Comparison of ENCODE assay signal across 7 mouse cellular contexts in genomic region chr17:25833961-25834594, GRCm38 (mm10). TPM values are rescaled to one million over a fixed set of nuclear protein-coding genes. Genes with fewer than 3 reads are reported as not detected.
DNase-seq lines count a peak whose midpoint lies in the region; ATAC-seq and TF ChIP-seq lines count a peak whose summit lies in the region.

No protein-coding gene starts in this region.

- WGBS in heart, postnatal 0 days, result 6% methylated on average over 6 of the region's 6 CpGs
- 44% methylated on average over 6 of the region's 6 CpGs for WGBS in limb, embryonic 11.5 days
- 60% methylated on average over 6 of the region's 6 CpGs for WGBS in neural tube, embryonic 12.5 days

- H3K36me3 ChIP-seq in CH12.LX (replicated peaks in 1 of 2; ENCODE audit: control insufficient read depth in 1 of 2, insufficient read depth in 1 of 2, low read length in 1 of 2), result peaks cover 56 to 76% of the 10 kb centered on the region in 2 experiments
- H3K36me3 ChIP-seq in heart, postnatal 0 days (replicated peaks; ENCODE audit: control insufficient read depth, insufficient read depth, low read length), result peaks cover 29% of the 10 kb centered on the region
- H3K36me3 ChIP-seq in limb, embryonic 11.5 days (ENCODE audit: control insufficient read depth, insufficient read depth, low read length), result peaks cover 21% of the 10 kb centered on the region
- peaks cover 36% of the 10 kb centered on the region for H3K36me3 ChIP-seq in neural tube, embryonic 12.5 days

- TF ChIP-seq EP300 in CH12.LX (IDR thresholded peaks at IDR 0.05; ENCODE audit: low read length), result no peak
- TF ChIP-seq EP300 in heart, postnatal 0 days (IDR thresholded peaks at IDR 0.05; ENCODE audit: low read depth), result no peak

- peak overlapping the region; percentile 69 to 81 (median 71) for H3K4me3 ChIP-seq in CH12.LX (replicated peaks in 1 of 3; ENCODE audit: low read depth in 2 of 3, low read length in 2 of 3, poor library complexity in 1 of 3)
- peak overlapping the region; percentile 77 for H3K4me3 ChIP-seq in heart, postnatal 0 days (ENCODE audit: low read depth, low read length)
- peak overlapping the region; percentile 81 for H3K4me3 ChIP-seq in limb, embryonic 11.5 days (ENCODE audit: low read depth, low read length)
- peak overlapping the region; percentile 79 for H3K4me3 ChIP-seq in neural tube, embryonic 12.5 days

- intact Hi-C loops in left cerebral cortex, postnatal 25 days (cut with DNase I), result no loop called here

- peak overlapping the region; percentile 84; the same call in 1 of the 2 replicates for H3K9ac ChIP-seq in CH12.LX (ENCODE audit: insufficient read depth, low read depth)
- H3K9ac ChIP-seq in heart, postnatal 0 days (replicated peaks; ENCODE audit: low read depth, low read length), result peak overlapping the region; percentile 79
- H3K9ac ChIP-seq in limb, embryonic 11.5 days (ENCODE audit: low read length), result peak overlapping the region; percentile 68
- peak overlapping the region; percentile 92 for H3K9ac ChIP-seq in neural tube, embryonic 12.5 days

- dilution Hi-C loops in CH12.LX (cut with MboI; ENCODE audit: extremely low pct_ligation_motif_present, extremely low pct_unique_long_range_greater_than_20kb, low sequenced_read_pairs), result no loop called here

- peaks cover 14% of the 10 kb centered on the region for H3K79me2 ChIP-seq in CH12.LX (replicated peaks; ENCODE audit: control insufficient read depth, extremely low read depth, insufficient read depth, poor library complexity, severe bottlenecking)

- peak overlapping the region; percentile 33 for H3K4me2 ChIP-seq in CH12.LX (ENCODE audit: insufficient read depth, low read depth, poor library complexity, severe bottlenecking)
- H3K4me2 ChIP-seq in heart, postnatal 0 days (ENCODE audit: low read depth, low read length), result peak overlapping the region; percentile 95
- peak overlapping the region; percentile 89 for H3K4me2 ChIP-seq in limb, embryonic 11.5 days (ENCODE audit: low read depth, severe bottlenecking)
- peak overlapping the region; percentile 95 for H3K4me2 ChIP-seq in neural tube, embryonic 12.5 days (replicated peaks)

- no peak overlapping the region for H3K27ac ChIP-seq in CH12.LX (ENCODE audit: insufficient read depth, low read depth)
- peak overlapping the region; percentile 99 for H3K27ac ChIP-seq in heart, postnatal 0 days (ENCODE audit: low read depth)
- 0 out of 2 replicates have a peak overlapping the region, but pooled peaks have one; percentile 87 for H3K27ac ChIP-seq in limb, embryonic 11.5 days (replicated peaks; ENCODE audit: low read depth, low read length)
- peak overlapping the region; percentile 88 for H3K27ac ChIP-seq in neural tube, embryonic 12.5 days

- H3K4me1 ChIP-seq in CH12.LX (ENCODE audit: control insufficient read depth in 1 of 2, insufficient read depth in 2 of 2), result peaks cover 16 to 40% of the 10 kb centered on the region in 2 experiments
- peaks cover 51% of the 10 kb centered on the region for H3K4me1 ChIP-seq in heart, postnatal 0 days (ENCODE audit: control insufficient read depth, insufficient read depth)
- peaks cover 35% of the 10 kb centered on the region for H3K4me1 ChIP-seq in limb, embryonic 11.5 days (ENCODE audit: control insufficient read depth, insufficient read depth, low read length)
- peaks cover 82% of the 10 kb centered on the region for H3K4me1 ChIP-seq in neural tube, embryonic 12.5 days

- H3K9me3 ChIP-seq in CH12.LX (replicated peaks; ENCODE audit: low read length), result no peaks in the 10 kb centered on the region
- no peaks in the 10 kb centered on the region for H3K9me3 ChIP-seq in heart, postnatal 0 days (replicated peaks; ENCODE audit: control insufficient read depth, low read length)
- no peaks in the 10 kb centered on the region for H3K9me3 ChIP-seq in limb, embryonic 11.5 days (ENCODE audit: control insufficient read depth, low read length)
- no peaks in the 10 kb centered on the region for H3K9me3 ChIP-seq in neural tube, embryonic 12.5 days

- ATAC-seq in heart, postnatal 0 days (ENCODE audit: insufficient read depth, low read depth), result no peak
- ATAC-seq in limb, embryonic 11.5 days (ENCODE audit: insufficient number of reproducible peaks, low FRiP score, low TSS enrichment, low read depth), result no peak
- ATAC-seq in neural tube, embryonic 12.5 days (ENCODE audit: low FRiP score, low read depth), result no peak
- ATAC-seq in frontal cortex, adult (ENCODE audit: low TSS enrichment), result no peak

- DNase-seq in CH12.LX (ENCODE audit: extremely low read depth) (no peak), NIH3T3 (ENCODE audit: low read depth) (peak; percentile 42)
- DNase-seq in heart, postnatal 0 days (ENCODE audit: low spot score), result no peak
- no peak for DNase-seq in limb, embryonic 11.5 days (ENCODE audit: low spot score)
- no peak for DNase-seq in left cerebral cortex, postnatal 25 days (ENCODE audit: low spot score in 2 of 2)

- no peak for TF ChIP-seq POLR2A in CH12.LX (IDR thresholded peaks at IDR 0.05; ENCODE audit: low read depth, low read length)

- in situ Hi-C loops in CH12.LX (cut with MboI; ENCODE audit: low pct_ligation_motif_present, low pct_unique_long_range_greater_than_20kb, low sequenced_read_pairs), result no loop called here

- no peak for TF ChIP-seq RAD21 in CH12.LX (IDR thresholded peaks at IDR 0.05; ENCODE audit: low read depth, low read length)

- TF ChIP-seq CTCF in CH12.LX (conservative IDR thresholded peaks at IDR 0.05 in 1 of 2, IDR thresholded peaks at IDR 0.05 in 1 of 2; ENCODE audit: low read depth in 2 of 2, low read length in 2 of 2), result no peak
- TF ChIP-seq CTCF in heart, postnatal 0 days (IDR thresholded peaks at IDR 0.05; ENCODE audit: low read depth), result no peak

- no peaks in the 10 kb centered on the region for H3K27me3 ChIP-seq in CH12.LX (replicated peaks)
- H3K27me3 ChIP-seq in heart, postnatal 0 days (ENCODE audit: control insufficient read depth, insufficient read depth, low read length), result no peaks in the 10 kb centered on the region
- H3K27me3 ChIP-seq in limb, embryonic 11.5 days (ENCODE audit: control insufficient read depth, insufficient read depth, low read length), result no peaks in the 10 kb centered on the region
- no peaks in the 10 kb centered on the region for H3K27me3 ChIP-seq in neural tube, embryonic 12.5 days (replicated peaks)

TF ChIP-seq in CH12.LX, 34 proteins besides CTCF, POLR2A, EP300 and RAD21 (continues in another document):
- TF ChIP-seq BHLHE40 (IDR thresholded peaks at IDR 0.05; ENCODE audit: low read depth, low read length) (no peak), JUN (IDR thresholded peaks at IDR 0.05; ENCODE audit: insufficient read depth, low read depth, low read length) (no peak), HCFC1 (IDR thresholded peaks at IDR 0.05; ENCODE audit: low read depth, low read length) (no peak)

RNA-seq across cellular contexts. Expression of gene Stub1, which starts 0.9 kb away (rescaled TPM):
- 98.3 and 107 TPM in 2 replicates for total RNA-seq in CH12.LX (2012; rRNA removed)
- total RNA-seq in CH12.LX (2014; rRNA removed), result 60.4 and 62.9 TPM in 2 replicates
- polyA plus RNA-seq in CH12.LX (2012; ENCODE audit: insufficient read length, low read depth), result 84.8 and 87.1 TPM in 2 replicates
- total RNA-seq in heart, postnatal 0 days (2014; rRNA removed; ENCODE audit: low replicate concordance), result 115 and 154 TPM in 2 replicates
- polyA plus RNA-seq in heart, postnatal 0 days (2015; fragmentation: Nextera tagmentation; extraction: Ambion mirVana), result 212 and 219 TPM in 2 replicates
- 341 and 353 TPM in 2 replicates for polyA plus RNA-seq in limb, embryonic 11.5 days (2014; fragmentation: Nextera tagmentation; extraction: Ambion mirVana)
- polyA plus RNA-seq in neural tube, embryonic 12.5 days (2016; fragmentation: Nextera tagmentation; extraction: Ambion mirVana), result 293 and 301 TPM in 2 replicates
- total RNA-seq in left cerebral cortex, postnatal 25 days (2021), result 100 to 1,000 TPM; 171 to 173 TPM

RNA-seq across cellular contexts. Expression of gene Rhbdl1, which starts 3.0 kb away (rescaled TPM):
- total RNA-seq in CH12.LX (2012; rRNA removed), result 1.9 and 2.4 TPM in 2 replicates
- total RNA-seq in CH12.LX (2014; rRNA removed), result not detected in 2 replicates
- 2.8 and 4.6 TPM in 2 replicates for polyA plus RNA-seq in CH12.LX (2012; ENCODE audit: insufficient read length, low read depth)
- total RNA-seq in heart, postnatal 0 days (2014; rRNA removed; ENCODE audit: low replicate concordance), result 1.7 and 2.3 TPM in 2 replicates
- polyA plus RNA-seq in heart, postnatal 0 days (2015; fragmentation: Nextera tagmentation; extraction: Ambion mirVana), result 1.7 and 2.2 TPM in 2 replicates
- 1.2 TPM in 2 replicates for polyA plus RNA-seq in limb, embryonic 11.5 days (2014; fragmentation: Nextera tagmentation; extraction: Ambion mirVana)
- polyA plus RNA-seq in neural tube, embryonic 12.5 days (2016; fragmentation: Nextera tagmentation; extraction: Ambion mirVana), result 8.1 and 8.6 TPM in 2 replicates
- total RNA-seq in left cerebral cortex, postnatal 25 days (2021), result 10 to 100 TPM; 59.0 to 59.7 TPM

RNA-seq across cellular contexts. Expression of gene Jmjd8, which starts 5.4 kb away (rescaled TPM):
- total RNA-seq in CH12.LX (2012; rRNA removed), result 7.7 and 9.3 TPM in 2 replicates
- 4.8 and 6.1 TPM in 2 replicates for total RNA-seq in CH12.LX (2014; rRNA removed)
- 8.3 and 8.5 TPM in 2 replicates for polyA plus RNA-seq in CH12.LX (2012; ENCODE audit: insufficient read length, low read depth)
- 32.2 and 34.6 TPM in 2 replicates for total RNA-seq in heart, postnatal 0 days (2014; rRNA removed; ENCODE audit: low replicate concordance)
- 26.1 and 26.2 TPM in 2 replicates for polyA plus RNA-seq in heart, postnatal 0 days (2015; fragmentation: Nextera tagmentation; extraction: Ambion mirVana)
- polyA plus RNA-seq in limb, embryonic 11.5 days (2014; fragmentation: Nextera tagmentation; extraction: Ambion mirVana), result 45.5 and 55.0 TPM in 2 replicates
- 67.7 and 72.6 TPM in 2 replicates for polyA plus RNA-seq in neural tube, embryonic 12.5 days (2016; fragmentation: Nextera tagmentation; extraction: Ambion mirVana)
- 10 to 100 TPM; 55.9 to 57.6 TPM for total RNA-seq in left cerebral cortex, postnatal 25 days (2021)

RNA-seq across cellular contexts. Expression of gene Gm20683, which starts 7.5 kb away (rescaled TPM):
- 3.1 and 3.8 TPM in 2 replicates for total RNA-seq in CH12.LX (2012; rRNA removed)
- total RNA-seq in CH12.LX (2014; rRNA removed), result 0.96 and 1.3 TPM in 2 replicates
- 1.4 and 4.8 TPM in 2 replicates for polyA plus RNA-seq in CH12.LX (2012; ENCODE audit: insufficient read length, low read depth)
- total RNA-seq in heart, postnatal 0 days (2014; rRNA removed; ENCODE audit: low replicate concordance), result 3.8 TPM in 1 of 2 replicates, not detected in the other
- polyA plus RNA-seq in heart, postnatal 0 days (2015; fragmentation: Nextera tagmentation; extraction: Ambion mirVana), result 1.5 and 1.8 TPM in 2 replicates
- 0.77 and 0.95 TPM in 2 replicates for polyA plus RNA-seq in limb, embryonic 11.5 days (2014; fragmentation: Nextera tagmentation; extraction: Ambion mirVana)
- 3.9 and 4.8 TPM in 2 replicates for polyA plus RNA-seq in neural tube, embryonic 12.5 days (2016; fragmentation: Nextera tagmentation; extraction: Ambion mirVana)
- total RNA-seq in left cerebral cortex, postnatal 25 days (2021), result 10 to 100 TPM; 23.0 to 25.2 TPM

RNA-seq across cellular contexts. Expression of gene Rhot2, which starts 10.6 kb away (rescaled TPM):
- total RNA-seq in CH12.LX (2012; rRNA removed), result 16.2 and 26.1 TPM in 2 replicates
- total RNA-seq in CH12.LX (2014; rRNA removed), result 17.3 and 19.5 TPM in 2 replicates
- polyA plus RNA-seq in CH12.LX (2012; ENCODE audit: insufficient read length, low read depth), result 33.8 and 51.5 TPM in 2 replicates
- total RNA-seq in heart, postnatal 0 days (2014; rRNA removed; ENCODE audit: low replicate concordance), result 88.2 and 116 TPM in 2 replicates
- 27.1 and 27.5 TPM in 2 replicates for polyA plus RNA-seq in heart, postnatal 0 days (2015; fragmentation: Nextera tagmentation; extraction: Ambion mirVana)
- 9.4 and 10.7 TPM in 2 replicates for polyA plus RNA-seq in limb, embryonic 11.5 days (2014; fragmentation: Nextera tagmentation; extraction: Ambion mirVana)
- 18.4 and 20.1 TPM in 2 replicates for polyA plus RNA-seq in neural tube, embryonic 12.5 days (2016; fragmentation: Nextera tagmentation; extraction: Ambion mirVana)
- 10 to 100 TPM; 76.9 to 84.4 TPM for total RNA-seq in left cerebral cortex, postnatal 25 days (2021)

Comparison
In these comparisons a context has a peak if more than half of its experiments do, and no peak if none do; other contexts are left out.
1. H3K4me2 ChIP-seq: peak in every context shown above with its lines; median percentile 95 in heart, postnatal 0 days; 95 in neural tube, embryonic 12.5 days; 89 in limb, embryonic 11.5 days; 33 in CH12.LX.